Mouse (Mus musculus): ENCODE measurements around the gene Zfand2a.

DNA sequence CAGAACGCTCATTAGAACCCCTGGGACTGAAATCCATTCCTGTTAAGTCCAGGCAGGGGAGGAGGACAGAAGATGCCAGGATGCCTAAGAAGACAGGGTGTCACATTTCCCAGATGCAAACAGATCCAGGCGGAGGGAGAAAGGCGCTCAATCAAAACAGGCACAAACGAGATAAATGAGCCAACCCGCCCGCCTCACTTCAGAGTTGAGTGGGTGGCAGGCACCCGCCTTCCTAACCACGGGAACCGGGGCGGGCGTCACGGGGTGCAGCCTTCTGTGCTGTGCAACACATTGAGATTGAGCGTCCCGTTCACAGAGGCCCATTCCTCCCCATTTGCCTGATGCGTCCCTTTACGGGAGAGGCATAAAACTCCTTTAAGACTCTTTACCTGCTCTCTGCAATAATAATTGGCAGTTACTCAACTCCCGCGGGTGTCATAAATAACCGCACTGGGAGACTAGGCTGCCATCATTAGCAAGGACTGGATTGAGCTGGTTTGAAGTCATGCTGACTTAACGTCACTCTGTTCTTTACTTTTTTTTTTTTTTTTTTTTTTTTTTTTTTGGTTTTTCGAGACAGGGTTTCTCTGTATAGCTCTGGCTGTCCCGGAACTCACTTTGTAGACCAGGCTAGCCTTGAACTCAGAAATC lies 10.8 kb upstream of the Zfand2a start:
- TF ChIP-seq CTCF (IDR thresholded peaks at IDR 0.05; ENCODE audit: insufficient read depth, low read depth, low read length), result no peak
- TF ChIP-seq POLR2A (IDR thresholded peaks at IDR 0.05; ENCODE audit: insufficient read depth, low read depth, low read length), result no peak
